Mouse (Mus musculus) liver, embryonic 16.5 days (tissue): ENCODE measurements around the gene Myom1. TPM values are rescaled to one million over a fixed set of nuclear protein-coding genes. Genes with fewer than 3 reads are reported as not detected.
A peak's percentile ranks its signal among the peaks of the same experiment; 100 is the strongest.

Experiments
- ATAC-seq: fragments of 200-750 bp; cut with Nextera tagmentation; 2 replicates; pipeline ENCODE4 v1.8.0; 2017; ENCODE audit warnings: low read depth, mild to moderate bottlenecking, moderate number of reproducible peaks, moderate library complexity
- H3K27ac ChIP-seq: fragments of 300-500 bp; sonication (generic); 2 replicates; pipeline ENCODE4 v1.5.1; 2014; ENCODE audit warnings: mild to moderate bottlenecking, low read length
- H3K27me3 ChIP-seq: fragments of 300-500 bp; sonication (generic); 2 replicates; pipeline ENCODE4 v1.6.1; 2014; ENCODE audit warnings: low read depth, low read length, mixed read lengths; ENCODE audit not compliant: control insufficient read depth, insufficient read depth
- H3K36me3 ChIP-seq: fragments of 300-500 bp; sonication (generic); 2 replicates; pipeline ENCODE4 v1.6.1; 2014; ENCODE audit warnings: mild to moderate bottlenecking; ENCODE audit not compliant: control insufficient read depth, insufficient read depth
- H3K4me1 ChIP-seq: fragments of 300-500 bp; sonication (generic); 2 replicates; pipeline ENCODE4 v1.6.1; 2014; ENCODE audit warnings: low read depth, low read length, mixed read lengths; ENCODE audit not compliant: control insufficient read depth
- H3K4me2 ChIP-seq: fragments of 300-500 bp; sonication (generic); 2 replicates; pipeline ENCODE4 v1.6.1; 2014; ENCODE audit warnings: low read depth, low read length, mixed read lengths
- H3K4me3 ChIP-seq: fragments of 300-500 bp; sonication (generic); 2 replicates; pipeline ENCODE4 v1.5.1; 2014; ENCODE audit warnings: low read depth, mild to moderate bottlenecking, low read length
- H3K9ac ChIP-seq: fragments of 300-500 bp; sonication (generic); 2 replicates; pipeline ENCODE4 v1.6.1; 2014; ENCODE audit warnings: low read depth, low read length
- H3K9me3 ChIP-seq: fragments of 300-500 bp; sonication (generic); replicated peaks from 2 replicates; pipeline ENCODE4 v1.6.1; 2016; ENCODE audit warnings: low read length; ENCODE audit not compliant: control insufficient read depth
- WGBS: fragments of 180-500 bp; shearing (Covaris S2); extraction: QIAGEN DNeasy Blood & Tissue Kit; methylation state at CpG from one replicate; pipeline ENCODE4 v1.1.7; 2014; ENCODE audit not compliant: insufficient replicate concordance; 5-methylcytosine and 5-hydroxymethylcytosine counted together
- polyA plus RNA-seq: library from polyadenylated mRNA; unstranded; fragments of >200 nt; fragmentation: Nextera tagmentation; extraction: Ambion mirVana; gene quantifications from 2 replicates; pipeline ENCODE4 v1.2.1, GENCODE M21; 2015

The Myom1 gene
- polyA plus RNA-seq, 1 experiment from 2014 or later = 3.3 TPM

DNA sequence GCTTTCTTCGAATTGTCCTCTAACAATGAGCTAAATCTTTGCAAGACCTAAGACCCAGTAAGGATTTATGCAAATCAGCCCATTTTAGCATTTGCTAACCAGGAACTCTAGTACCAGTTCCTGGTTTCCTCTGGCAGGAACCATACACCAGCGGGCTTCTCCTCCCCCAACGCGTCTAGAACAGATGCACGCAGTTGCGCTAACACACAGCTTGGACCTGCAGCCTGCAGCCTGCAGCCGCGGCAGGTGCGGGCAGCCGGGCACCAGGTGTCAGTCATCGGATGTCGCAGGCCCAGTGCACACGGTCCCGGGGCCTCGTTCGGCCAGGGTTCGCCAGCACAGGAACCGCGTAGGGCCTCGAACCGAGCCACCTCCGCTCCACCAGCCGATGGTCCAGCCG lies 12.4 kb upstream of the Myom1 start:
- peak overlapping the region; percentile 91 for H3K4me2 ChIP-seq
- under 1% methylated on average over 23 of the region's 24 CpGs for WGBS
- peak overlapping the region; percentile 88 for H3K27ac ChIP-seq
- ATAC-seq = peak; percentile 49
- H3K4me1 ChIP-seq = peaks cover 44% of the 10 kb centered on the region
- no peaks in the 10 kb centered on the region for H3K9me3 ChIP-seq
- H3K27me3 ChIP-seq = no peaks in the 10 kb centered on the region
- peak overlapping the region; percentile 88 for H3K9ac ChIP-seq
- H3K4me3 ChIP-seq = peak overlapping the region; percentile 92
- H3K36me3 ChIP-seq = peaks cover 18% of the 10 kb centered on the region

DNA sequence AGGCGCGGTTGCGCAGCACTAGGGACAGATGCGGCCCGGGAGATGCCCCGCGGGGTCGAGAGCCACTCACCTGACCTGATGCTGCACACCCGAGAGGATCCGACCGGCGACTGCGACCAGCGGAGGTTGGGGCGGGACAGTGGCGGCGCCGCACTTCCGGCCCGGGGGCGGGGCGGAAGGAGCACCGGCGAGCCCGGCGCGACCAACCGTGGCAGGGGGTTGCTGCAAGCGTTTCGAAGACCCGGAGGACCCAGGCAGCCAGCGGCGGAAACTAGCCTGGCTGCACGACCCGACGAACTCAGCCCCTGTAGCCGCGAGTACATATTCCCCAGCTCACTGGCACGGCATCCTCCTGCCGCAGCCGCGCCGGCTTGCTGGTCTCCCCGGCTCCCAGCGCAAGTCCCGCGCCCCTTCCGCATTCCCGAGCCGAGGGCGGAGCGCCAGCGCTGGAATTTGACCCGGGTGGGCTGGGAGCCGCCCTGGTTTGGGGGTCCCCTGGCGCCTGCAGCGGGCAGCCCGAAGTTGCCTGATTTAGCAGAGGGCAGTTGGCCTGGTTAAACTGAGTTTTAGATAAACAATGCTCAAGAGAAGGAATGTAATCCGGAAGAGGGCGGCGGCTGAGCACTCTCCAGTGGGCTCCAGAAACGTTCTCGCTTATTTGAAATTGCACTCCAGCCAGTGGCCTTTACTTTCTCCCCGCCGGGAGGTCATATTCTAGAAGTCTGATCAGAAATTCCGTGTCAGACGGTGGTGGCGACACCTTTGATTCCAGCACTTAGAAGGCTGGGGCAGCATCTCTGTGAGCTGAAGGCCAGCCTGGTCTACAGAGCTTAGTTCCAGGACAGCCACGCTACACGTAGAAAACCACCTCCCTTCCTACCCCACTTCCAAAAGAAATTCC lies 11.8 kb upstream of the Myom1 start:
- Histone ChIP-seq H3K9ac (peak overlapping the region; percentile 88), H3K36me3 (peaks cover 21% of the 10 kb centered on the region), H3K27ac (peak overlapping the region; percentile 88), H3K4me1 (peaks cover 43% of the 10 kb centered on the region), H3K4me2 (peak overlapping the region; percentile 91), H3K9me3 (no peaks in the 10 kb centered on the region), H3K27me3 (no peaks in the 10 kb centered on the region), H3K4me3 (peak overlapping the region; percentile 92)
- WGBS = 1% methylated on average over 69 of the region's 70 CpGs
- peak; percentile 92 for ATAC-seq

DNA sequence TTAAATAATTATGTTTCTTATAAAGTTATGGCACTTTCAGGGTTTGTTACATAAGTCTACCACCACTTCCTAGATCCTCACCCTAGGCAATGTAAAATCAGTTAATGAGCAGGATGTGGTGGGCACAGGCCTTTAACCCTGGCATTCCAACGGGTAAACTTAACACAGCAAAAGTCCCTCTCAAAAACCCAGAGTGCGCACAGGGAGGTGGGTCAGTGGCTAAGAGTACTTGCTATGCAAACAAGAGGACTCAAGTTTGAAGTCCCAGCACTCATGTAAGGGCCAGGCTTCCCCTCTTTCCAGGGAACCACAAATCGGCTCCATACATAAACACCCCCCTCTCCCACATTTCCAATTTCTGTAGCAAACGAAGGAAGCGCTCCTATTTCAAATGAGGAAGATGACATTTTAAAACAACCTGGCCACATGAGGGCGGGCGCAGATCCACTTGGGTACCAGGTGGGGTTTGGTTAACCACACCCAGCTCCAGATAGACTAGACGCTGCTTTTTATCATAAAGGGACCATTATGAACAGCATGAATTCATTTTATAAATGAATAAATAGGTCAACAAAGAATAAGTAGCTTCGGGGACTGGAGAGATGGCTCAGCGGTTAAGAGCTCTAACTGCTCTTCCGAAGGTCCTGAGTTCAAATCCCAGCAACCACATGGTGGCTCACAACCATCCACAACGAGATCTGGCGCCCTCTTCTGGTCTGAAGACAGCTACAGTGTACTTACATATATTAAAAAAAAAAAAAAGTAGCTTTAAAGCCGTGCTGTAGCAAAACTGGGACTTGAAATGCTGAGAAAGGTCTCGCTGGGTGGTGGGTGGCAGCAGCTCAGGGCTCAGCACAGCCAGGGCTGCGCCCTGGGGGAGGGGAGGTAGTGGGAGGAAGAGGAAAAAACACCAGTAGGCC lies 10.5 kb upstream of the Myom1 start:
- no peak overlapping the region for H3K4me2 ChIP-seq
- WGBS = 72% methylated on average over 16 of the region's 16 CpGs

GRCm38 (mm10) chr17:70992662-70993061 lies 9.8 kb upstream of the Myom1 start:
- no peaks in the 10 kb centered on the region for H3K27me3 ChIP-seq
- H3K36me3 ChIP-seq = peaks cover 28% of the 10 kb centered on the region
- WGBS = 81% methylated on average over 9 of the region's 9 CpGs
- H3K9me3 ChIP-seq = no peaks in the 10 kb centered on the region
- no peak for ATAC-seq
- H3K27ac ChIP-seq = no peak overlapping the region
- no peak overlapping the region for H3K9ac ChIP-seq
- no peak overlapping the region for H3K4me3 ChIP-seq
- H3K4me2 ChIP-seq = no peak overlapping the region
- peaks cover 35% of the 10 kb centered on the region for H3K4me1 ChIP-seq

More for the DNA sequence above, 10.5 kb upstream of the Myom1 start:
- Histone ChIP-seq H3K9me3 (no peaks in the 10 kb centered on the region), H3K27ac (peak overlapping the region; percentile 88), H3K27me3 (no peaks in the 10 kb centered on the region), H3K9ac (no peak overlapping the region), H3K4me3 (no peak overlapping the region), H3K36me3 (peaks cover 28% of the 10 kb centered on the region), H3K4me1 (peaks cover 37% of the 10 kb centered on the region)
- ATAC-seq = no peak

DNA sequence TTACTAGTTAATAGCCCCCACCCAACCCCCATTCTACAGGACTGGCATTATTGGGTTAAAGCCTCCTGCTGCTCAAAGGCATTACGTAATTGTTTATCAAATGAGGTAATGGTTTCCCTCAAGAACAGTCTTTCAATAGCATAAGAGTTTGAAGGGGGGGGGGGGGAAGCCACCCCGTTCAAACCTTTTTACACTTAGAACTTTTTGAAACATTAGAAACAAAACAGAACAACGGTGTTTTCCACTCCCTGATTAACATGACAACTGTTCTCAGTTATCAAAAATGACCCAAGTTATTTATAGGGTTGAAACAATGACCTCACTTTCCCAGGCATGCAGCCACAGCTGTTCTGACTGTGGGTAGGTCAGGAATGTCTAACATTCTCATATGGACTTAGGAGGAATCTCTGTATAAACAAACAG lies 9.0 kb upstream of the Myom1 start:
- no peaks in the 10 kb centered on the region for H3K9me3 ChIP-seq

GRCm38 (mm10) chr17:70994671-70995070 lies 7.8 kb upstream of the Myom1 start:
- Histone ChIP-seq H3K36me3 (peaks cover 28% of the 10 kb centered on the region), H3K27ac (no peak overlapping the region), H3K9me3 (no peaks in the 10 kb centered on the region), H3K9ac (no peak overlapping the region), H3K4me1 (peaks cover 24% of the 10 kb centered on the region), H3K4me3 (no peak overlapping the region), H3K27me3 (no peaks in the 10 kb centered on the region), H3K4me2 (no peak overlapping the region)
- no peak for ATAC-seq
- WGBS = 64% methylated on average over 6 of the region's 6 CpGs

More for the DNA sequence above, 9.0 kb upstream of the Myom1 start:
- H3K4me1 ChIP-seq = peaks cover 31% of the 10 kb centered on the region
- no peak overlapping the region for H3K4me2 ChIP-seq
- WGBS = 60% methylated on average over 3 of the region's 3 CpGs
- no peak for ATAC-seq
- H3K27ac ChIP-seq = no peak overlapping the region
- H3K36me3 ChIP-seq = peaks cover 28% of the 10 kb centered on the region
- H3K4me3 ChIP-seq = no peak overlapping the region
- H3K9ac ChIP-seq = no peak overlapping the region
- no peaks in the 10 kb centered on the region for H3K27me3 ChIP-seq

DNA sequence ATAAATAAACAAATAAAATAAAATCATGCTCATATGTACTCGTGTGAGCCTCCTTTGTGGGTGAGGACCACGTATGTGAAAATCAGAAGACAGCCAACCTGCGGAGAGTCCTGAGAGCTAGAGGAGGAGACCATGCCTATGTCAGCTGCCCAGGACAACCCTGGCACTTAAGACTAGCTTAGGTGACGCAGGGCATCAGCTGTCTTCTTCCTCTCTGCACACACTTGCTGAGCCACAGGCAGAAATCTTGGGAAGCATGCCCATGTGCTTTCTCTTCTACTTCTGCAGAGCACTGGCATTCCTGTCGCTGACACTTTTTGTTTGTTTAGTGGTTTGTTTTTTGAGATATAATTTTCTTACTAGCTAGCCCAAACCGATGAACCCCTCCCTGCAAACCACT lies 6.9 kb upstream of the Myom1 start:
- no peak overlapping the region for H3K9ac ChIP-seq
- no peak overlapping the region for H3K27ac ChIP-seq
- H3K4me2 ChIP-seq = no peak overlapping the region
- no peak for ATAC-seq
- peaks cover 25% of the 10 kb centered on the region for H3K4me1 ChIP-seq
- no peaks in the 10 kb centered on the region for H3K27me3 ChIP-seq
- H3K9me3 ChIP-seq = no peaks in the 10 kb centered on the region
- H3K4me3 ChIP-seq = no peak overlapping the region
- 89% methylated on average over 6 of the region's 6 CpGs for WGBS
- peaks cover 28% of the 10 kb centered on the region for H3K36me3 ChIP-seq

- H3K36me3 ChIP-seq = peaks cover 25% of the 10 kb centered on the region
- H3K4me2 ChIP-seq = no peak overlapping the region
- H3K9me3 ChIP-seq = no peaks in the 10 kb centered on the region
- no peak overlapping the region for H3K27ac ChIP-seq
- ATAC-seq = no peak
- H3K9ac ChIP-seq = no peak overlapping the region
- WGBS = 51% methylated on average over 6 of the region's 6 CpGs
- H3K4me1 ChIP-seq = peaks cover 15% of the 10 kb centered on the region
- H3K27me3 ChIP-seq = no peaks in the 10 kb centered on the region
- H3K4me3 ChIP-seq = no peak overlapping the region
Observed at GRCm38 (mm10) chr17:70997836-70998235, 4.6 kb upstream of the Myom1 start.
